Mouse (Mus musculus) stomach, embryonic 14.5 days (tissue): Measurements from ENCODE around the gene Nt5c3. TPM values are rescaled to one million over a fixed set of nuclear protein-coding genes. Genes with fewer than 3 reads are reported as not detected.

Experiments
- ATAC-seq: fragments of 200-750 bp; cut with Nextera tagmentation; 2 replicates; pipeline ENCODE4 v1.8.0; 2017; ENCODE audit warnings: low read depth, moderate TSS enrichment; ENCODE audit not compliant: insufficient number of reproducible peaks, insufficient read depth, low FRiP score
- H3K27ac ChIP-seq: fragments of 300-500 bp; sonication (generic); 2 replicates; pipeline ENCODE4 v1.5.1; 2014; ENCODE audit warnings: mild to moderate bottlenecking, low read length, moderate library complexity, mixed read lengths
- H3K27me3 ChIP-seq: fragments of 300-500 bp; sonication (generic); 2 replicates; pipeline ENCODE4 v1.6.1; 2014; ENCODE audit warnings: low read length, control low read depth, mixed read lengths; ENCODE audit not compliant: control insufficient read depth, insufficient read depth
- H3K36me3 ChIP-seq: fragments of 300-500 bp; sonication (generic); 2 replicates; pipeline ENCODE4 v1.6.1; 2014; ENCODE audit warnings: mild to moderate bottlenecking, control low read depth, low read length, moderate library complexity, mixed read lengths; ENCODE audit not compliant: control insufficient read depth, insufficient read depth
- H3K4me1 ChIP-seq: fragments of 300-500 bp; sonication (generic); 2 replicates; pipeline ENCODE4 v1.6.1; 2014; ENCODE audit warnings: low read length, control low read depth, mixed read lengths; ENCODE audit not compliant: control insufficient read depth, insufficient read depth
- H3K4me2 ChIP-seq: fragments of 300-500 bp; sonication (generic); replicated peaks from 2 replicates; pipeline ENCODE4 v1.6.1; 2014; ENCODE audit warnings: low read depth, low read length, control low read depth
- H3K4me3 ChIP-seq: fragments of 300-500 bp; sonication (generic); 2 replicates; pipeline ENCODE4 v1.5.1; 2014; ENCODE audit warnings: low read depth, low read length, control low read depth
- H3K9ac ChIP-seq: fragments of 300-500 bp; sonication (generic); replicated peaks from 2 replicates; pipeline ENCODE4 v1.6.1; 2014; ENCODE audit warnings: low read depth, mild to moderate bottlenecking, control low read depth, low read length, moderate library complexity, mixed read lengths
- H3K9me3 ChIP-seq: fragments of 300-500 bp; sonication (generic); 2 replicates; pipeline ENCODE4 v1.6.1; 2016; ENCODE audit warnings: low read depth, low read length, control low read depth; ENCODE audit not compliant: control insufficient read depth
- WGBS: fragments of 180-500 bp; shearing (Covaris S2); extraction: QIAGEN DNeasy Blood & Tissue Kit; methylation state at CpG from one replicate; pipeline ENCODE4 v1.1.7; 2014; 5-methylcytosine and 5-hydroxymethylcytosine counted together
- polyA plus RNA-seq: library from polyadenylated mRNA; unstranded; fragments of >200 nt; fragmentation: Nextera tagmentation; extraction: Ambion mirVana; gene quantifications from 2 replicates; pipeline ENCODE4 v1.2.1, GENCODE M21; 2014

The Nt5c3 gene
- polyA plus RNA-seq: 75.1 and 80.5 TPM in 2 replicates

GRCm38 (mm10) chr6:56923726-56924707 lies at the start of gene Nt5c3, which contains the start of gene Vmn1r4:
Nt5c3 (minus strand) TSS chr6:56923932.
Vmn1r4 (plus strand) TSS chr6:56924015.
- Histone ChIP-seq H3K9ac (peak within 1 kb of the TSS; percentile 58), H3K4me1 (no peaks in the 10 kb centered on the region), H3K4me3 (peak within 1 kb of the TSS; percentile 70), H3K4me2 (peak within 1 kb of the TSS; percentile 57), H3K27ac (peak within 1 kb of the TSS; percentile 89), H3K9me3 (no peaks in the 10 kb centered on the region), H3K27me3 (no peaks in the 10 kb centered on the region), H3K36me3 (no peaks in the 10 kb centered on the region)
- peak; percentile 96 for ATAC-seq
- WGBS: 3% methylated on average over 64 of the region's 64 CpGs

DNA sequence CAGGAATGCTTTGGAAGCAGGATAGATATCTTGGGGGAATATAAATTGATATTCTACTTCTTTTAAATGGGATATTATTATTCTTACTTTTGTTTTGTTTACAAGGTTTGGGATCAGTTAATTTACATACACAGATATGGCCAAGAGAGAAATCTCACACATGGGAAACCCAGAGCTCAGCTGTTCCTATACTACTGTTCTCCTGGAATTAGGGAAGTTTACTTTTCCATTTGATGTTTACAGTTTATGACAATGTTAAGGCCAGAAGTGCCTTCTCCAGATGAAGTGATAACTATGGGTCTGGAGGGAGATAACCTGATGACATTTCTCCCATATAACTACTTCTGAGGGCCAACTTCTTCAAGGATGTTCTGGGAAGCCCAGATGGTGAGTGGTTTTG lies 46.2 kb upstream of the Nt5c3 start, which contains the start of gene Vmn1r5:
TSS of gene Vmn1r5 (plus strand) at position 301 of the 400 bp plus-strand sequence.
- no peak within 1 kb of the TSS for H3K27ac ChIP-seq
- no peaks in the 10 kb centered on the region for H3K36me3 ChIP-seq
- H3K4me2 ChIP-seq: no peak within 1 kb of the TSS
- no peak within 1 kb of the TSS for H3K4me3 ChIP-seq
- no peaks in the 10 kb centered on the region for H3K4me1 ChIP-seq
- no peak for ATAC-seq
- no peaks in the 10 kb centered on the region for H3K27me3 ChIP-seq
- no peak within 1 kb of the TSS for H3K9ac ChIP-seq
- H3K9me3 ChIP-seq: no peaks in the 10 kb centered on the region

DNA sequence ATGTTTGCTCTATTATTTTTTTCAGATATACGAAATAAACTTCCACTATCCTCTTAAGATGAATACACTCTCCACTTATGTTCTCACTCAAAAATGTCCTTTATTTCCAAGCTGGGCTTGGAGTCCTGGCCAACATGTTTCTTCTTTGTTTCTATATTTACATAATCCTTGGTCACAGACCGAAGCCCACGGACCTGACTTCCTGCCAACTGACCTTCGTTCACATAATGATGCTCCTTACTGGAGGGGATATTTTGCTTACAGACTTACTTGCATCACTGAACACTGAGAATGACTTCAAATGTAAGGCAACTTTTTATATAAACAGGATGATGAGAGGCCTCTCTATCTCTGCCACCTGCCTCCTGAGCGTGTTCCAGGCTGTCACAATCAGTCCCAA lies 32.7 kb upstream of the Nt5c3 start:
- no peaks in the 10 kb centered on the region for H3K27me3 ChIP-seq
- H3K4me1 ChIP-seq: no peaks in the 10 kb centered on the region
- WGBS: 74% methylated on average over 5 of the region's 5 CpGs
- H3K36me3 ChIP-seq: no peaks in the 10 kb centered on the region
- H3K9ac ChIP-seq: no peak overlapping the region
- H3K9me3 ChIP-seq: no peaks in the 10 kb centered on the region
- no peak overlapping the region for H3K4me2 ChIP-seq
- no peak overlapping the region for H3K27ac ChIP-seq
- H3K4me3 ChIP-seq: no peak overlapping the region
- ATAC-seq: no peak

DNA sequence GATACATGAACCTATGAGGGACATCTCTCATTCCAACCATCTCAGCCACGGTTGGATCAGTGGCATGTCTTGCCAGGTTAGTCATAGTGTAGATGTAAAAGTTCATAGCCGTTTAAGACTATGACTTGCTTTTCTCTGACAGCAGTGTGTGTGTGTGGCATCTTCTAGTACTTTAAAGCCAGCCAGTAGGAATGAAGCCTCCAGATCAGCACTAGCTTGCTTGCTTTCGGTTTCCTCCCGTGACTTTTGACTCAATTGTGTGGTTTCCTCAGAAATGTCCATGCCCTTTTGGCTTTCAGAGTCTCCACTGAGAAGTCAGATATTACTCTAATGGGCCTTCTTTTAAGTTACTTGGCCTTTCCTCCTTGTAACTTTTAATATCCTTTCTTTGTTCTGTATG lies 10.6 kb upstream of the Nt5c3 start:
- Histone ChIP-seq H3K27ac (no peak overlapping the region), H3K9me3 (no peaks in the 10 kb centered on the region), H3K9ac (no peak overlapping the region), H3K36me3 (no peaks in the 10 kb centered on the region), H3K4me3 (no peak overlapping the region), H3K4me1 (no peaks in the 10 kb centered on the region), H3K27me3 (no peaks in the 10 kb centered on the region), H3K4me2 (no peak overlapping the region)
- 89% methylated on average over 4 of the region's 4 CpGs for WGBS
- no peak for ATAC-seq

DNA sequence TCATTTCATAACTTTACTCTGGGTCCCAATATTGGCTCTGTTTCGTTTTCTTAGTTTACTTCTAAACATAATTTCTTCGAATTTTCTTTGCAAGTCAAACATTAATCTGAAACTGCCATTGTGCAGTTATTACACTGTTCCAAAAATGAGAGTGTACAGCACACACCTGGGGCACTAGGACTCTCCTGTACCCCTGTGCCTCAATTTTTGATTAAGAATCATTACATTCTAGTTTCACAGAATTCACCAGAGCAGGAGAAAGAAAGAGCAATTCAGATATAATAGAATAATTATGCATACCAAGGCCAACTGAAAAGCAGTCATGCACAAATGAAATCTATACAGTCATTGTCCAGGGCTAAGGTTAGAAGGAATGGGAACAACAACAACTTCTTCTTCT lies 8.7 kb upstream of the Nt5c3 start:
- ATAC-seq: no peak
- no peak overlapping the region for H3K27ac ChIP-seq
- H3K36me3 ChIP-seq: no peaks in the 10 kb centered on the region
- no peak overlapping the region for H3K4me3 ChIP-seq
- H3K27me3 ChIP-seq: no peaks in the 10 kb centered on the region
- no peaks in the 10 kb centered on the region for H3K9me3 ChIP-seq
- no peaks in the 10 kb centered on the region for H3K4me1 ChIP-seq
- H3K9ac ChIP-seq: no peak overlapping the region
- 73% methylated on average over 2 of the region's 2 CpGs for whole genome bisulfite sequencing
- no peak overlapping the region for H3K4me2 ChIP-seq

- no peaks in the 10 kb centered on the region for H3K4me1 ChIP-seq
- H3K9me3 ChIP-seq: no peaks in the 10 kb centered on the region
- H3K27ac ChIP-seq: no peak overlapping the region
- no peak for ATAC-seq
- no peak overlapping the region for H3K4me2 ChIP-seq
- no peaks in the 10 kb centered on the region for H3K36me3 ChIP-seq
- H3K27me3 ChIP-seq: no peaks in the 10 kb centered on the region
- no peak overlapping the region for H3K4me3 ChIP-seq
- WGBS: 59% methylated on average over 4 of the region's 4 CpGs
- no peak overlapping the region for H3K9ac ChIP-seq
Measured at GRCm38 (mm10) chr6:56931648-56932415, 8.1 kb upstream of the Nt5c3 start.

GRCm38 (mm10) chr6:56923331-56923725 lies 404 bp downstream of the Nt5c3 start:
- no peaks in the 10 kb centered on the region for H3K4me1 ChIP-seq
- H3K9ac ChIP-seq: peak overlapping the region; percentile 58
- H3K27me3 ChIP-seq: no peaks in the 10 kb centered on the region
- no peaks in the 10 kb centered on the region for H3K36me3 ChIP-seq
- peak overlapping the region; percentile 59; the same call in 1 of the 2 replicates for H3K27ac ChIP-seq
- WGBS: under 1% methylated on average over 25 of the region's 25 CpGs
- peak overlapping the region; percentile 70 for H3K4me3 ChIP-seq
- ATAC-seq: no peak
- no peaks in the 10 kb centered on the region for H3K9me3 ChIP-seq
- H3K4me2 ChIP-seq: peak overlapping the region; percentile 57
